In genomic region chr3:3001224-3001623, GRCm38 (mm10) we compare ENCODE assay signal across 20 mouse cellular contexts.
DNase-seq lines count a peak whose midpoint lies in the region; ATAC-seq and TF ChIP-seq lines count a peak whose summit lies in the region.
"Had no signal": no experiment of that assay in that cellular context is flagged by ENCODE, and none has a peak within 500 bp of the region (broad histone marks: within the 10 kb centered on the region; RNA-seq: fewer than 3 reads in every experiment).

No protein-coding gene starts in this region.

- no peak for DNase-seq in forebrain, embryonic 11.5 days (ENCODE audit: low spot score)
- no peak for DNase-seq in cerebellum, postnatal 10 days
- DNase-seq: adrenal gland, postnatal 10 days; cerebellum, adult 9-10 months; gastrocnemius, adult 2 months; kidney, adult 9 months; lung, adult 2 months; lung, postnatal 36 days; right cerebral cortex, adult 18-20 months; thymus, postnatal 25 days had no signal

- H3K4me2 ChIP-seq in forebrain, embryonic 11.5 days (ENCODE audit: low read depth, low read length, severe bottlenecking), result no peak overlapping the region
- no peak overlapping the region for H3K4me2 ChIP-seq in forebrain, embryonic 16.5 days (ENCODE audit: low read length)
- no peak overlapping the region for H3K4me2 ChIP-seq in intestine, postnatal 0 days (replicated peaks; ENCODE audit: low read depth)
- no peak overlapping the region for H3K4me2 ChIP-seq in intestine, embryonic 16.5 days (ENCODE audit: low read depth, low read length)
- no peak overlapping the region for H3K4me2 ChIP-seq in hindbrain, embryonic 15.5 days
- H3K4me2 ChIP-seq: embryonic facial prominence, embryonic 12.5 days; midbrain, embryonic 12.5 days had no signal

- H3K27me3 ChIP-seq in forebrain, embryonic 11.5 days (ENCODE audit: control insufficient read depth, insufficient read depth, low read length), result no peaks in the 10 kb centered on the region
- H3K27me3 ChIP-seq in forebrain, embryonic 16.5 days (replicated peaks; ENCODE audit: control insufficient read depth, insufficient read depth, low read length), result no peaks in the 10 kb centered on the region
- no peaks in the 10 kb centered on the region for H3K27me3 ChIP-seq in intestine, postnatal 0 days (replicated peaks; ENCODE audit: control insufficient read depth, insufficient read depth, low read length)
- no peaks in the 10 kb centered on the region for H3K27me3 ChIP-seq in intestine, embryonic 16.5 days (replicated peaks; ENCODE audit: control insufficient read depth, insufficient read depth, low read length)
- no peaks in the 10 kb centered on the region for H3K27me3 ChIP-seq in megakaryocyte, embryonic 14.5 days (replicated peaks)
- H3K27me3 ChIP-seq in hindbrain, embryonic 15.5 days, result no peaks in the 10 kb centered on the region
- H3K27me3 ChIP-seq: embryonic facial prominence, embryonic 12.5 days; midbrain, embryonic 12.5 days had no signal

- WGBS in forebrain, embryonic 11.5 days, result 66% methylated on average over 4 of the region's 4 CpGs
- WGBS in forebrain, embryonic 16.5 days, result 71% methylated on average over 4 of the region's 4 CpGs
- 69% methylated on average over 4 of the region's 4 CpGs for WGBS in intestine, postnatal 0 days
- WGBS in intestine, embryonic 16.5 days, result 77% methylated on average over 4 of the region's 4 CpGs
- 72% methylated on average over 4 of the region's 4 CpGs for WGBS in hindbrain, embryonic 15.5 days

- TF ChIP-seq CTCF in intestine, postnatal 0 days (IDR thresholded peaks at IDR 0.05; ENCODE audit: low read depth), result no peak

- no peaks in the 10 kb centered on the region for H3K36me3 ChIP-seq in forebrain, embryonic 11.5 days (ENCODE audit: control insufficient read depth, insufficient read depth, low read length)
- H3K36me3 ChIP-seq in forebrain, embryonic 16.5 days (ENCODE audit: control insufficient read depth, insufficient read depth), result no peaks in the 10 kb centered on the region
- no peaks in the 10 kb centered on the region for H3K36me3 ChIP-seq in intestine, postnatal 0 days (ENCODE audit: control insufficient read depth, insufficient read depth)
- H3K36me3 ChIP-seq in intestine, embryonic 16.5 days (ENCODE audit: control insufficient read depth, insufficient read depth, low read length), result no peaks in the 10 kb centered on the region
- H3K36me3 ChIP-seq in megakaryocyte, embryonic 14.5 days (replicated peaks; ENCODE audit: low read length), result no peaks in the 10 kb centered on the region
- no peaks in the 10 kb centered on the region for H3K36me3 ChIP-seq in hindbrain, embryonic 15.5 days
- H3K36me3 ChIP-seq: embryonic facial prominence, embryonic 12.5 days; G1E; midbrain, embryonic 12.5 days had no signal

- H3K27ac ChIP-seq in forebrain, embryonic 11.5 days (ENCODE audit: low read depth, low read length), result no peak overlapping the region
- H3K27ac ChIP-seq in forebrain, embryonic 16.5 days (ENCODE audit: low read length), result no peak overlapping the region
- H3K27ac ChIP-seq in intestine, postnatal 0 days (ENCODE audit: low read depth, low read length), result no peak overlapping the region
- no peak overlapping the region for H3K27ac ChIP-seq in intestine, embryonic 16.5 days (ENCODE audit: low read length)
- H3K27ac ChIP-seq in hindbrain, embryonic 15.5 days (replicated peaks), result no peak overlapping the region
- H3K27ac ChIP-seq: embryonic facial prominence, embryonic 12.5 days; gastrocnemius, adult 2 months; midbrain, embryonic 12.5 days had no signal

- no peak overlapping the region for H3K4me3 ChIP-seq in forebrain, embryonic 11.5 days (ENCODE audit: low read depth, low read length)
- no peak overlapping the region for H3K4me3 ChIP-seq in forebrain, embryonic 16.5 days (replicated peaks; ENCODE audit: low read length)
- no peak overlapping the region for H3K4me3 ChIP-seq in intestine, postnatal 0 days (ENCODE audit: low read depth, low read length)
- H3K4me3 ChIP-seq in intestine, embryonic 16.5 days (ENCODE audit: low read length), result no peak overlapping the region
- peak overlapping the region; percentile 43 for H3K4me3 ChIP-seq in megakaryocyte, embryonic 14.5 days (replicated peaks)
- H3K4me3 ChIP-seq in hindbrain, embryonic 15.5 days, result no peak overlapping the region
- H3K4me3 ChIP-seq: embryonic facial prominence, embryonic 12.5 days; gastrocnemius, adult 2 months; midbrain, embryonic 12.5 days had no signal

- no peaks in the 10 kb centered on the region for H3K4me1 ChIP-seq in forebrain, embryonic 11.5 days (replicated peaks; ENCODE audit: control insufficient read depth, insufficient read depth, low read length)
- H3K4me1 ChIP-seq in forebrain, embryonic 16.5 days (replicated peaks; ENCODE audit: control insufficient read depth, insufficient read depth, low read length), result no peaks in the 10 kb centered on the region
- no peaks in the 10 kb centered on the region for H3K4me1 ChIP-seq in intestine, postnatal 0 days (replicated peaks; ENCODE audit: control insufficient read depth, insufficient read depth, low read length)
- no peaks in the 10 kb centered on the region for H3K4me1 ChIP-seq in intestine, embryonic 16.5 days (ENCODE audit: control insufficient read depth, insufficient read depth, low read length)
- no peaks in the 10 kb centered on the region; the same call in 1 of the 2 replicates for H3K4me1 ChIP-seq in megakaryocyte, embryonic 14.5 days
- no peaks in the 10 kb centered on the region for H3K4me1 ChIP-seq in hindbrain, embryonic 15.5 days (replicated peaks)
- H3K4me1 ChIP-seq: embryonic facial prominence, embryonic 12.5 days; midbrain, embryonic 12.5 days had no signal

- H3K9ac ChIP-seq in forebrain, embryonic 11.5 days (ENCODE audit: low read length), result no peak overlapping the region
- H3K9ac ChIP-seq in forebrain, embryonic 16.5 days (replicated peaks; ENCODE audit: low read depth, low read length), result no peak overlapping the region
- H3K9ac ChIP-seq in intestine, postnatal 0 days (ENCODE audit: low read depth, low read length), result no peak overlapping the region
- H3K9ac ChIP-seq in intestine, embryonic 16.5 days (ENCODE audit: low read depth, low read length), result no peak overlapping the region
- H3K9ac ChIP-seq in hindbrain, embryonic 15.5 days, result no peak overlapping the region
- H3K9ac ChIP-seq: embryonic facial prominence, embryonic 12.5 days; midbrain, embryonic 12.5 days had no signal

- H3K9me3 ChIP-seq in forebrain, embryonic 11.5 days (ENCODE audit: control insufficient read depth, low read length), result peaks cover 37% of the 10 kb centered on the region
- H3K9me3 ChIP-seq in forebrain, embryonic 16.5 days (ENCODE audit: control insufficient read depth, low read length), result peaks cover 41% of the 10 kb centered on the region
- H3K9me3 ChIP-seq in intestine, postnatal 0 days (ENCODE audit: control insufficient read depth), result no peaks in the 10 kb centered on the region
- peaks cover 41% of the 10 kb centered on the region for H3K9me3 ChIP-seq in intestine, embryonic 16.5 days (ENCODE audit: control insufficient read depth, low read length)
- peaks cover 59% of the 10 kb centered on the region for H3K9me3 ChIP-seq in megakaryocyte, embryonic 14.5 days
- H3K9me3 ChIP-seq in hindbrain, embryonic 15.5 days, result peaks cover 23% of the 10 kb centered on the region

- ATAC-seq in forebrain, embryonic 11.5 days (replicated peaks; ENCODE audit: low FRiP score), result peak; percentile 42; the same call in 1 of the 2 replicates
- ATAC-seq in forebrain, embryonic 16.5 days, result no peak
- ATAC-seq in intestine, postnatal 0 days, result 0 out of 2 replicates have a peak, but pooled peaks have one; percentile 19
- no peak for ATAC-seq in intestine, embryonic 16.5 days
- no peak for ATAC-seq in megakaryocyte, adult 5-6 weeks (ENCODE audit: poor library complexity, severe bottlenecking)
- peak; percentile 19; the same call in 1 of the 2 replicates for ATAC-seq in hindbrain, embryonic 15.5 days (ENCODE audit: low FRiP score, low read depth)
- ATAC-seq: activated CD4-positive, CD25-positive, alpha-beta regulatory T cell, adult 4 months had no signal

Comparison
In these comparisons a context has a peak if more than half of its experiments do, and no peak if none do; other contexts are left out.
1. ATAC-seq: peak in forebrain, embryonic 11.5 days (single experiment), intestine, postnatal 0 days (single experiment) and hindbrain, embryonic 15.5 days (single experiment); none in forebrain, embryonic 16.5 days (single experiment), intestine, embryonic 16.5 days (single experiment) and megakaryocyte, adult 5-6 weeks (single experiment).